Mouse (Mus musculus) intestine, embryonic 15.5 days (tissue): ENCODE data around the gene Piga. TPM values are rescaled to one million over a fixed set of nuclear protein-coding genes. Genes with fewer than 3 reads are reported as not detected.

Experiments
- ATAC-seq: fragments of 200-750 bp; cut with Nextera tagmentation; 2 replicates; pipeline ENCODE4 v1.8.0; 2017; ENCODE audit warnings: moderate TSS enrichment, moderate library complexity
- H3K27ac ChIP-seq: fragments of 300-500 bp; sonication (generic); 2 replicates; pipeline ENCODE4 v1.5.1; 2015; ENCODE audit warnings: mild to moderate bottlenecking, inconsistent platforms
- H3K27me3 ChIP-seq: fragments of 300-500 bp; sonication (generic); replicated peaks from 2 replicates; pipeline ENCODE4 v1.6.1; 2015; ENCODE audit warnings: inconsistent platforms
- H3K36me3 ChIP-seq: fragments of 300-500 bp; sonication (generic); 2 replicates; pipeline ENCODE4 v1.6.1; 2015; ENCODE audit warnings: inconsistent platforms
- H3K4me1 ChIP-seq: fragments of 300-500 bp; sonication (generic); replicated peaks from 2 replicates; pipeline ENCODE4 v1.6.1; 2015; ENCODE audit warnings: inconsistent platforms
- H3K4me2 ChIP-seq: fragments of 300-500 bp; sonication (generic); replicated peaks from 2 replicates; pipeline ENCODE4 v1.6.1; 2015; ENCODE audit warnings: mild to moderate bottlenecking, inconsistent platforms
- H3K4me3 ChIP-seq: fragments of 300-500 bp; sonication (generic); replicated peaks from 2 replicates; pipeline ENCODE4 v1.5.1; 2015; ENCODE audit warnings: inconsistent platforms
- H3K9ac ChIP-seq: fragments of 300-500 bp; sonication (generic); 2 replicates; pipeline ENCODE4 v1.6.1; 2015; ENCODE audit warnings: inconsistent platforms
- H3K9me3 ChIP-seq: fragments of 300-500 bp; sonication (generic); 2 replicates; pipeline ENCODE4 v1.6.1; 2016; ENCODE audit warnings: inconsistent platforms
- WGBS: fragments of 180-500 bp; shearing (Covaris S2); methylation state at CpG from one replicate; pipeline ENCODE4 v1.1.7; 2015; 5-methylcytosine and 5-hydroxymethylcytosine counted together
- polyA plus RNA-seq: library from polyadenylated mRNA; unstranded; fragments of >200 nt; fragmentation: Nextera tagmentation; extraction: Ambion mirVana; gene quantifications from 2 replicates; pipeline ENCODE4 v1.2.1, GENCODE M21; 2015

The Piga gene
- polyA plus RNA-seq, 1 experiment from 2014 or later: 19.6 TPM

DNA sequence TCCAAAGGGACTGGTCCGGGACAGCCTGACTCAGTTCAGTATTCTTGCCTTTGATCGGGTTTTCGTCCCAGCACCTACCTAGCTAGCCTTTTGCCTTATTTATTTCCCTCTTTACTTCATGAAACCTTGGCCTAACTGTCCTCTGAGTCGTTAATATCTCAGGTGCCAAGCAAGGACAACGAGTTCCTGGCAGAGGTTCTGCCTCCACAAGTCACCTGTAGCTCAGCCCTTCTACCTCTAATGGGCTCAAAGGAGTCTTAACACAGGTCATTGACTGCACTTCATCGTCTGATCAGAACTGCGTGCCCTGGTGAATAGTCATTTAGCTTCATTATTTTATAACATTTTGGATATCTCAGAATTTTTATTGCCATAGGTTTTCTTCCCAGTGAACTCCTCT is 19.9 kb downstream of the Piga start:
- WGBS: 83% methylated on average over 7 of the region's 7 CpGs
- H3K9ac ChIP-seq: no peak overlapping the region
- no peak for ATAC-seq

DNA sequence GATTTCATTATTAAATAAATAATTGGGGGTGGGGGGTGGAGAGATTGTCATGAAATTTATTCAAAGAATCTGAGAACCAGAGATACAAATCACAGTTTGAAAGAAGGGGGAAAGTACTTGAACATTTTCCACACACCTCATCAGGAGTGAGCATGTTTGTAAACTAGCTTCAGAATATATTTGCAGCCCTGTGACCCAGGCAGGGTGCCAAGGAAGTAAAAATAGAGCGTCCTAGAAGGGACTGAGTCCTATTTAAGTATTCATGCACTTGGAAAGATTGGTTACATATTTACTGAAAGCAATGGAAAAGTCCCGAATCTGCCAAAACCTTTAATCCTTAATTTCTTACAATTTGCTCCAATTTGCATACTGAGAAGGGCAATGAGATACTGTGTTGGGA is 20.6 kb downstream of the Piga start:
- H3K4me2 ChIP-seq: no peak overlapping the region
- ATAC-seq: no peak
- H3K4me3 ChIP-seq: no peak overlapping the region
- no peaks in the 10 kb centered on the region for H3K4me1 ChIP-seq
- no peak overlapping the region for H3K27ac ChIP-seq
- WGBS: 60% methylated on average over 2 of the region's 2 CpGs
- no peaks in the 10 kb centered on the region for H3K9me3 ChIP-seq
- H3K36me3 ChIP-seq: no peaks in the 10 kb centered on the region
- no peak overlapping the region for H3K9ac ChIP-seq
- no peaks in the 10 kb centered on the region for H3K27me3 ChIP-seq

More for the DNA sequence above, 19.9 kb downstream of the Piga start:
- Histone ChIP-seq H3K4me2 (no peak overlapping the region), H3K36me3 (no peaks in the 10 kb centered on the region), H3K27ac (no peak overlapping the region), H3K4me1 (no peaks in the 10 kb centered on the region), H3K4me3 (no peak overlapping the region), H3K27me3 (no peaks in the 10 kb centered on the region), H3K9me3 (no peaks in the 10 kb centered on the region)

DNA sequence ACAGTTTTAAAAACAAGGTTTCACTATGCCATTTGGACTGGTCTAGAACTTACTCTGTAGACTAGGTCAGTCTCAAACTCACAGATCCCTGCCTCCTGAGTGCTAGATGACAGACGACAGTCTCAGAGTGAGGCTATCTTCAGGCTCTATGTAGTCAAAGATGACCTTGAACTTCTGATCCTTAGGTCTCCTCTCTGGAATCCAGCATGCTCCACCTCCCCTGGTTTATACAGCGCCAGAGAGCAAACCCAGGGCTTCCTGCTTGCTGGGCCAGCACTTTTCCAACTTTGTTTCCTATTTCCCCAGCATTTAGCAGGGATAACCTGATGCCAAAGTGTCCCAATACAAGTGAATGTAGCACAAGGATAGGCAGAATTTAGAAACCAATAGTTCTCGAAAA is 21.1 kb downstream of the Piga start:
- no peaks in the 10 kb centered on the region for H3K9me3 ChIP-seq
- no peak for ATAC-seq
- no peaks in the 10 kb centered on the region for H3K27me3 ChIP-seq
- no peak overlapping the region for H3K4me3 ChIP-seq
- H3K4me1 ChIP-seq: no peaks in the 10 kb centered on the region
- H3K4me2 ChIP-seq: no peak overlapping the region
- 81% methylated on average over 3 of the region's 3 CpGs for WGBS
- H3K9ac ChIP-seq: no peak overlapping the region
- H3K27ac ChIP-seq: no peak overlapping the region
- no peaks in the 10 kb centered on the region for H3K36me3 ChIP-seq

DNA sequence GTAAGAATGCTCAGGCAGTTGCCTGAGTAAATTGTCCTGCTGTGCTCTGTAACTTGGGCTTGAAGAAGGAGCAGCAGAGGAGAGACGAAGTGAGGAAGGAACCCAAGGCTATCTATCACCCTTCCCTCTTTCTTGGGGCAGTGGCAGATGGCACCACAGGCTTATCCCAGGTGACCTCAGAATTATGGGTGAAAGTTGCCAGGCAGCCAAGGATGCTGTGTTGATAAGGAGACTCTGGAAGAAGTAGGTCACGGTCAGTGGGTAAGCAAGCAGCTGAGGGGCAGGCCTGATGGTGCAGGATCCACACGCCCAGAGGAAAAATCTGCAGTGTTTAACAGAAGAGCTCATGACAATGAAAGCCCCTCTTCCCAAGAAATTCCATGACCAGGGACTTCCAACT is 21.7 kb downstream of the Piga start:
- ATAC-seq: no peak
- H3K27ac ChIP-seq: no peak overlapping the region
- H3K4me3 ChIP-seq: no peak overlapping the region
- H3K4me2 ChIP-seq: no peak overlapping the region
- H3K9ac ChIP-seq: no peak overlapping the region
- no peaks in the 10 kb centered on the region for H3K9me3 ChIP-seq
- no peaks in the 10 kb centered on the region for H3K27me3 ChIP-seq
- H3K36me3 ChIP-seq: no peaks in the 10 kb centered on the region
- 68% methylated on average over 3 of the region's 3 CpGs for WGBS
- H3K4me1 ChIP-seq: no peaks in the 10 kb centered on the region

DNA sequence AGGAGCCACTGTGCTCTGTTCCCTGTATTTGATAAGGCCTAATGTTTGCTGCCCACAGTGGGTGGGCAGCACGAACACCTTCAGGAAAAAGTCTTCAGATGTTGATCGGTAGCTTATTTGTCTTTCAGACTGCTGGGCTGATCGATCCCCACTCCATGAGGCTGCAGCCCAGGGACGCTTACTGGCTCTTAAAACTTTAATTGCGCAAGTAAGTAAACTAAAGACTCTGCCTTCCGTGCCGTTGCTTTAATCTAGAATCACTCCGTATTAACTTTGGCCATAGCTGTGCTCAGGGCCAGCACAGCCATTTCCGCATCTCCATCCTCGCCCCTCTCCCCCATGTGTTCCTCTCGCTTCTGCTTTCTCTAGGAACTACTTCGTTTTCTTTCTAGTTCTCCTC is 26.0 kb downstream of the Piga start:
- H3K4me2 ChIP-seq: no peak overlapping the region
- 73% methylated on average over 12 of the region's 12 CpGs for WGBS
- ATAC-seq: no peak

DNA sequence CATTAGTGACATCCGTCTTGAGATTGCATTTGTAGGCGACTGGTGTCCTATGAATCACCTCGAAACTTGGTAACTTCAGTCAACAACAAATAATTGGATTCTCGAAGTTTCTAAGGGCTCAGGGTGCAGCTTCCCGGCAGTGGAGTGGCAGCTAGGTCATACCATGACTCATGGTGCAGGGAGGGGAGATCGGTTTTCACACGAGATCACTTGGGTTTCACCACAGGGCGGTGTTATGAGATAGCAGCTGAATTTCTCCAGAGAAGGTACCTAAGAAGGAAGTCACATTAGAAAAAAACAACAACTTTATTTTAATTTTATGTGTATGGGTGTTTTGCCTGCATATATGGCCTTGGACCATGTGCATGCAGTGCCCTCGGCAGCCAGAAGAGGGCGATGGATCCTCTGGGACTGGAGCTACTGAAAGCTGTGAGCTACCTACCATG is 26.5 kb downstream of the Piga start:
- H3K4me3 ChIP-seq: no peak overlapping the region

More for the DNA sequence above, 26.0 kb downstream of the Piga start:
- no peak overlapping the region for H3K27ac ChIP-seq
- no peaks in the 10 kb centered on the region for H3K36me3 ChIP-seq
- no peaks in the 10 kb centered on the region for H3K9me3 ChIP-seq
- no peaks in the 10 kb centered on the region for H3K4me1 ChIP-seq
- no peak overlapping the region for H3K9ac ChIP-seq
- H3K27me3 ChIP-seq: no peaks in the 10 kb centered on the region
- no peak overlapping the region for H3K4me3 ChIP-seq

DNA sequence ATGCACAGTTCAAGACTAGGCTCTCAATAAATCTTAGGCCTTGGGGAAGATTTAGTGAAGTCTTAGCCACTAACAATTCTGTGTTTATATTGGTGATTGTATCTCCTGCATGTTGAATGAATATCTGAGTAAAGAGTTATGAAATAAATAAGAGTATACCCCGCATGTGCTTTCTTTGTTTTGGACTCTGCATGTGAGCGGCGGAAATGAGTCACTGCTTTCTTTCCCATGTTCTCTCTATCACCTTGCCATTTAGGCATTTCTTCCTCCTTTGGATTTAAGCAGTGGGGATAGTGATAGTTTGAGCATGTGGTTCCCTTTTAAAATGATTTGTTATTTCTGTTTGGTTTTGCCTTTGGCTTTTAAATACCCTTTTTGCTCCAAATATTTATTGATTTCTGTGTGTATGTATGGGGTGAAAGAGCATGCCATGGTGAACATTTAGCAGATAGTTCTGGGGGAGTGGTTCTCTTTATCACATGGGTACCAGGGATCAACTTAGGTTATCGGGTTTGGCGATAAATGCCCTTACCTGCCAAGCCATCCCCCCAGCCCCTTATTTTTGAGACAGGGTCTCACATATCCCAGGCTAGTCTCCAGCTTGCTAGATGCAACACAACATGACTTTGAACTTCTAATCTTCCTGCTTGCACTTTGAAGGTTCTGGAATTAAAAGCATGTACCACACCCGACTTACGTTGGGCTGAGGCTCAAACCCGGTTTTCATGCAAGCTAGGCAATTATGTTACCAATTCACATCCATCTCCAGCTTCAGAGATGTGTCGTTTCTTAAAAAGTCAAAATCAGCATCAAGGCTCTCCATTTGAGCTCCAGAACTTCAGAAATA is 27.5 kb downstream of the Piga start:
- no peaks in the 10 kb centered on the region for H3K9me3 ChIP-seq
- no peaks in the 10 kb centered on the region for H3K4me1 ChIP-seq
- no peak overlapping the region for H3K4me3 ChIP-seq
- WGBS: 92% methylated on average over 9 of the region's 9 CpGs
- H3K9ac ChIP-seq: no peak overlapping the region
- no peak for ATAC-seq
- no peak overlapping the region for H3K27ac ChIP-seq
- H3K27me3 ChIP-seq: no peaks in the 10 kb centered on the region
- H3K4me2 ChIP-seq: no peak overlapping the region
- H3K36me3 ChIP-seq: no peaks in the 10 kb centered on the region

More for the DNA sequence above, 26.5 kb downstream of the Piga start:
- 79% methylated on average over 10 of the region's 10 CpGs for WGBS
- ATAC-seq: 0 out of 2 replicates have a peak, but pooled peaks have one; percentile 47
- Histone ChIP-seq H3K36me3 (no peaks in the 10 kb centered on the region), H3K9ac (no peak overlapping the region), H3K4me2 (no peak overlapping the region), H3K4me1 (no peaks in the 10 kb centered on the region), H3K27me3 (no peaks in the 10 kb centered on the region), H3K9me3 (no peaks in the 10 kb centered on the region), H3K27ac (no peak overlapping the region)

DNA sequence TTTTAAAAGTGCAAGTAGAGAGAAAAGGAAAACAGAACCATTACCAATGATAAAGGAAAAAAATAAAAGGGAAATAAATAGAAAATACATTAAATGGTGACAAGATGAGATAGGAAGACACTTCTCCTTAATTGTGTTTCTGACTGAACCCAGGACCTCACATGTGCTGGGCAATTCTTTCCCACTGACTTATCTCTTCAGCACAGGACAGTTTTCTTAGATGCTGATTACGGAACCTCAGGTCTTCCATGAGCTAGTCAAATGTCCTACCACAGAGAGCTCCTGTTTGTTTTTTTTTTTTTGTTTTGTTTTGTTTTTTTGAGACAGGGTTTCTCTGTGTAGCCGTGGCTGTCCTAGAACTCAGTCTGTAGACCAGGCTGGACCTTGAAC is 28.1 kb downstream of the Piga start:
- no peak for ATAC-seq
- H3K9ac ChIP-seq: no peak overlapping the region
- no peaks in the 10 kb centered on the region for H3K4me1 ChIP-seq
- H3K36me3 ChIP-seq: no peaks in the 10 kb centered on the region
- 81% methylated on average over 2 of the region's 2 CpGs for WGBS
- H3K27ac ChIP-seq: no peak overlapping the region
- no peaks in the 10 kb centered on the region for H3K9me3 ChIP-seq
- no peaks in the 10 kb centered on the region for H3K27me3 ChIP-seq
- no peak overlapping the region for H3K4me3 ChIP-seq
- no peak overlapping the region for H3K4me2 ChIP-seq

DNA sequence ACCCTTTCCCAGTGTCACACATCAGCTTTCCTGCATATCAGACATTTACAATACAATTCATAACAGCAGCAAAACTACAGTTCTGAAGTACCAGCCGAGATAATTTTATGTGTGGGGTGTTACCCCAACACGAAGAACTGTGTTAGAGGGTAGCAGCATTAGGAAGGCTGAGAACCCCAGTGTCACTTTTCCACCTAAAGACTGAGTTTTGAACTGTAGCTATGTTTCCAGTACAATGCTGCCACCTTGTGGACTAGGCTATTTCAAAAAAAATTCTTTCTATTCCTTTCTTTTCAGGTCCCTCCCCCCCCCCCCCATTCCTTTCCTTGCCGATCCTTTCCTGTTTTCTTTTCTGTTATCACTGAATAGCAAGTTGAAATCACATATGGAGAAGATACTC is 29.6 kb downstream of the Piga start:
- no peaks in the 10 kb centered on the region for H3K4me1 ChIP-seq
- ATAC-seq: peak; percentile 49; the same call in 1 of the 2 replicates
- no peaks in the 10 kb centered on the region for H3K27me3 ChIP-seq
- no peak overlapping the region for H3K27ac ChIP-seq
- H3K9me3 ChIP-seq: no peaks in the 10 kb centered on the region
- H3K9ac ChIP-seq: no peak overlapping the region
- 39% methylated on average over 3 of the region's 3 CpGs for WGBS
- no peaks in the 10 kb centered on the region for H3K36me3 ChIP-seq
- H3K4me3 ChIP-seq: no peak overlapping the region
- no peak overlapping the region for H3K4me2 ChIP-seq

DNA sequence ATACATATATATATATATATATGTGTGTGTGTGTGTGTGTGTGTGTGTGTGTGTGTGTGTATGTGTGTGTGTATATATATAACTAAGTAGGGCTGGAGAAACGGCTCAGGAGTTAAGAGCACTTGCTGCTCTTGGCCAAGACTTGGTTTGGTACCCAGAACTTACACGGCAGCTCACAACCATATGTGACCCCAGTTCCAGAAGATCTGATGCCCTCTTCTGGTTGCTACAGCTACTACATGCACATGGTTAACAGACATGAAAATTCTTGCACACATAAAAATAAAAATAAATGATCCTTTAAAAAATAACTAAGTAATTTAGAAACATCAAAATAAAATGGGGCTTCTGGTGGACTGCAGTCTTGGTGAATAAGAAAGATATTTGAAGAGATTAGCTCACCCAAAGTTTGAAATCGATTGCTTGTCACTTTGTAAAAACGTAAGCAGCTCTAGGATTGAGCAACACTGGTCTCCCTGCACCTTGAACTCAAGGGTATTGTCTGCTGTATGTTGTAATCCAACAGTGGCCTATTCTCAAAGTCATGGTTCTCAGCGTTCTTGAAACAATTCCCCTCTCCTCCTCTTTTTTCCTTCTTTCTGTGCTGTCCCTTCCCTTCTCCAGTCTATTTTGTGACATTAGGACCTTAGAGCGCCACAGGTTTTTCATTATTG is 39.8 kb downstream of the Piga start:
- no peaks in the 10 kb centered on the region for H3K9me3 ChIP-seq
- no peak for ATAC-seq
- WGBS: 64% methylated on average over 6 of the region's 6 CpGs
- H3K36me3 ChIP-seq: no peaks in the 10 kb centered on the region
- H3K9ac ChIP-seq: no peak overlapping the region
- H3K4me3 ChIP-seq: no peak overlapping the region
- no peaks in the 10 kb centered on the region for H3K4me1 ChIP-seq
- no peak overlapping the region for H3K4me2 ChIP-seq
- no peaks in the 10 kb centered on the region for H3K27me3 ChIP-seq
- H3K27ac ChIP-seq: no peak overlapping the region
